Mouse (Mus musculus): ENCODE results near the gene Elob. TPM values are rescaled to one million over a fixed set of nuclear protein-coding genes. Genes with fewer than 3 reads are reported as not detected.
A peak's percentile ranks its signal among the peaks of the same experiment; 100 is the strongest.

The Elob gene
- polyA plus RNA-seq, 1 experiment from 2014 or later = 1,257 TPM

DNA sequence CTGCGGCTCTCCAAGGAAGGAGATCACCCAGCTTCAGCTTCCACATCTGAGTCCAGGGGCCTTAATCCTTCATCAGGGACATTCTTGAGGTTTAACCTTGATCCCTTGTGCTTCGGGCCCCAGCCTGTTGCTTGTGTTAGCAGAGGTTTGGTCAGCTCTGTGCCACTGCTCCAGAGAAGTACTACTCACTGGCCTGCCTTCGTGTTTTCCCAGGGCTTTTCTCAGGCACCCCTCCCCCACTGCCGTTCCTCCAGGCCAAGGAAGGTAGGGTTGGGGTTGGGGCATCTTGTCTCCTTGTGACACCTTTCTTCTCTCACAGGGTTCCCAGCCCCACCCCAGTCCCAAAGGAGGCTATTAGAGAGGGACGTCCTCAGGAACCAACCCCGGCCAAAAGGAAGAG, 6.8 kb downstream of the Elob start:
- Histone ChIP-seq H3K27me3 (no peaks in the 10 kb centered on the region), H3K4me3 (no peak overlapping the region), H3K9me3 (peaks cover 13% of the 10 kb centered on the region), H3K4me2 (no peak overlapping the region), H3K4me1 (replicated peaks) (peaks cover 7% of the 10 kb centered on the region), H3K27ac (replicated peaks) (no peak overlapping the region), H3K36me3 (peaks cover 94% of the 10 kb centered on the region), H3K9ac (no peak overlapping the region)
- ATAC-seq (ENCODE audit: low FRiP score, low read depth) = no peak
- 89% methylated on average over 6 of the region's 6 CpGs for WGBS

DNA sequence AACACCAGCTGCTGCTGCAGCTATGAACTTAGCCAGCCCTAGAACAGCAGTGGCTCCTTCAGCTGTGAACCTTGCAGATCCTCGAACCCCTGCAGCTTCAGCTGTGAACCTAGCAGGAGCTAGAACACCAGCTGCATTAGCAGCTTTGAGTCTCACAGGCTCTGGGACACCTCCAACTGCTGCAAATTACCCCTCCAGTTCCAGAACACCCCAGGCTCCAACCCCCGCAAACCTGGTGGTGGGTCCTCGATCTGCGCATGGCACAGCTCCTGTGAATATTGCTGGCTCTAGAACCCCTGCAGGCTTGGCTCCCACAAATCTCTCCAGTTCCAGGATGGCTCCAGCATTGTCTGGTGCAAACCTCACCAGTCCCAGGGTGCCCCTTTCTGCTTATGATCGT, 8.2 kb downstream of the Elob start:
- Histone ChIP-seq H3K4me1 (replicated peaks) (no peaks in the 10 kb centered on the region), H3K4me3 (no peak overlapping the region), H3K9me3 (peaks cover 13% of the 10 kb centered on the region), H3K4me2 (no peak overlapping the region), H3K27ac (replicated peaks) (no peak overlapping the region), H3K36me3 (peaks cover 95% of the 10 kb centered on the region), H3K9ac (no peak overlapping the region), H3K27me3 (no peaks in the 10 kb centered on the region)
- ATAC-seq (ENCODE audit: low FRiP score, low read depth) = no peak
- WGBS = 96% methylated on average over 5 of the region's 5 CpGs

DNA sequence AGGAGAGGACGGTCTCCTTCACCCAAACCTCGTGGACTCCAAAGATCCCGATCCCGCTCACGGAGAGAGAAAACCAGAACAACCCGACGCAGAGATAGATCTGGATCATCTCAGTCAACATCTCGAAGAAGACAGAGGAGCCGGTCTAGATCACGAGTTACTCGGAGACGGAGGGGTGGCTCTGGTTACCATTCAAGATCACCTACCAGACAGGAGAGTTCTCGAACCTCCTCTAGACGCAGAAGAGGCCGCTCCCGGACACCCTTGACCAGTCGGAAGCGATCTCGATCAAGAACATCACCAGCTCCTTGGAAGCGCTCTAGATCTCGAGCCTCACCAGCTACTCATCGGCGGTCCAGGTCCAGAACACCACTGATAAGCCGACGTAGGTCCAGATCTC, 9.7 kb downstream of the Elob start:
- H3K4me1 ChIP-seq (replicated peaks) = no peaks in the 10 kb centered on the region
- H3K27me3 ChIP-seq = no peaks in the 10 kb centered on the region
- peaks cover 95% of the 10 kb centered on the region for H3K36me3 ChIP-seq
- no peak overlapping the region for H3K9ac ChIP-seq
- 98% methylated on average over 25 of the region's 25 CpGs for WGBS
- no peak overlapping the region for H3K4me2 ChIP-seq
- H3K4me3 ChIP-seq = no peak overlapping the region
- no peak for ATAC-seq (ENCODE audit: low FRiP score, low read depth)
- H3K27ac ChIP-seq (replicated peaks) = no peak overlapping the region
- H3K9me3 ChIP-seq = peaks cover 13% of the 10 kb centered on the region

DNA sequence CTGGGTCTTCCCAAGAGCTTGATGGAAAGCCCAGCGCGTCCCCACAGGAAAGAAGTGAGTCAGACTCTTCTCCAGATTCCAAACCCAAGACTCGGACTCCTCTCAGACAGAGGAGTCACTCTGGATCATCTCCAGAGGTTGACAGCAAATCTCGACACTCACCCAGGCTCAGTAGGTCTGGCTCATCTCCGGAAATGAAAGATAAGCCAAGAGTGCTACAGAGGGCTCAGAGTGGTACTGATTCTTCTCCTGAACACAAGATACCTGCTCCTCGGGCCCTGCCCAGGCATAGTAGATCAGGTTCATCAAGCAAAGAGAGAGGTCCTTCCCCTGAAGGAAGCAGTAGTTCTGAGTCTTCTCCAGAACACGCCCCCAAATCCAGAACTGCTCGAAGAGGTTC, 10.4 kb downstream of the Elob start:
- over 99% methylated on average over 8 of the region's 8 CpGs for WGBS
- H3K36me3 ChIP-seq = peaks cover 95% of the 10 kb centered on the region
- no peak for ATAC-seq (ENCODE audit: low FRiP score, low read depth)

DNA sequence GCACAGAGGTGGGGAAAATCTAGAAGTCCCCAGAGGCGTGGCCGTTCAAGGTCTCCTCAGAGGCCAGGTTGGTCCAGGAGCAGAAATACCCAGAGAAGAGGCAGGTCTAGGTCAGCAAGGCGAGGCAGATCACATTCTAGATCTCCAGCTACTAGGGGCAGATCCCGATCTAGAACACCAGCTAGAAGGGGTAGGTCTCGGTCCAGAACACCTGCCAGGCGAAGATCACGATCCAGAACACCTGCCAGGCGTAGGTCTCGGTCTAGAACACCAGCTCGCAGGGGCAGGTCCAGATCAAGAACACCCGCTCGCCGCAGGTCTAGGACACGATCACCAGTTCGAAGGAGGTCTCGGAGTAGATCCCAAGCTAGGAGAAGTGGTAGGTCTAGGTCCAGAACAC, 13.3 kb downstream of the Elob start:
- H3K4me2 ChIP-seq = no peak overlapping the region
- no peaks in the 10 kb centered on the region for H3K4me1 ChIP-seq (replicated peaks)
- no peak overlapping the region for H3K27ac ChIP-seq (replicated peaks)
- H3K4me3 ChIP-seq = no peak overlapping the region
- WGBS = 97% methylated on average over 16 of the region's 16 CpGs
- H3K9me3 ChIP-seq = peaks cover 13% of the 10 kb centered on the region
- no peak for ATAC-seq (ENCODE audit: low FRiP score, low read depth)
- no peak overlapping the region for H3K9ac ChIP-seq
- H3K27me3 ChIP-seq = no peaks in the 10 kb centered on the region
- H3K36me3 ChIP-seq = peaks cover 95% of the 10 kb centered on the region

More for the DNA sequence above, 10.4 kb downstream of the Elob start:
- no peaks in the 10 kb centered on the region for H3K27me3 ChIP-seq
- H3K4me2 ChIP-seq = no peak overlapping the region
- H3K27ac ChIP-seq (replicated peaks) = no peak overlapping the region
- no peak overlapping the region for H3K9ac ChIP-seq
- H3K4me1 ChIP-seq (replicated peaks) = no peaks in the 10 kb centered on the region
- peaks cover 13% of the 10 kb centered on the region for H3K9me3 ChIP-seq
- no peak overlapping the region for H3K4me3 ChIP-seq

DNA sequence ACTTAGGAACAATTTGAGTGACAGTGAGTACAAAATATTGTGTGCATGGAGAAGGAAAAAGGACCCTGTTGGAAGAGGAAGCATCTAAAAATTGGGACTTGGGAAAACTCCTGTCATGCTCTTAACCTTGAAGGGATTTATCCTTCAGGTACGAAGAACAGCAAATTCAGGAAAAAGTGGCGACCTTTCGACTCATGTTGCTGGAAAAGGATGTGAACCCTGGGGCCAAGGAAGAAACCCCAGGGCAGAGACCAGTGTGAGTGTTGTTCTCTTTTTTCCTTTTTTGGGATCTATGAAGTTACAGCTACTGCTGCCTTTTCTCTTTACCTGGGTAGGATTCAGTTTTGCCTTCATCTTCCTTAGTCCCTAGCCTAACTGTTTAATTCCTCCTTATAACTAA, 21.0 kb downstream of the Elob start:
- H3K4me1 ChIP-seq (replicated peaks) = peaks cover 37% of the 10 kb centered on the region

DNA sequence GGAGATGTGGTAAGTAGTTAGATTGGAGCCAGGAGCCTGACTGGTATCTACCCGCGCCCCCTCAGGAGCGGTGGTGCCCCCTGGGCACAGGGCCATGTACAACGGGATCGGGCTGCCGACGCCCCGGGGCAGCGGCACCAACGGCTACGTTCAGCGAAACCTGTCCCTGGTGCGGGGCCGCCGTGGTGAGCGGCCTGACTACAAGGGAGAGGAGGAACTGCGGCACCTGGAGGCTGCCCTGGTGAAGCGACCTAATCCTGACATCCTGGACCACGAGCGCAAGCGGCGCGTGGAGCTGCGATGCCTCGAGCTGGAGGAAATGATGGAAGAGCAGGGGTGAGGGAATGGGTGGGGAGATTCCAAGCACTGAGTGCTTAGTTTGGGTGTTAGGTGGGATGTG, 22.1 kb downstream of the Elob start:
- ATAC-seq (ENCODE audit: low FRiP score, low read depth) = no peak
- Histone ChIP-seq H3K9ac (0 out of 2 replicates have a peak overlapping the region, but pooled peaks have one; percentile 11), H3K9me3 (no peaks in the 10 kb centered on the region), H3K27me3 (no peaks in the 10 kb centered on the region), H3K4me1 (replicated peaks) (peaks cover 41% of the 10 kb centered on the region), H3K4me3 (no peak overlapping the region), H3K4me2 (peak overlapping the region; percentile 28), H3K36me3 (peaks cover 40% of the 10 kb centered on the region), H3K27ac (replicated peaks) (no peak overlapping the region)
- WGBS = 82% methylated on average over 25 of the region's 25 CpGs

More for the DNA sequence above, 21.0 kb downstream of the Elob start:
- Histone ChIP-seq H3K4me3 (no peak overlapping the region), H3K36me3 (peaks cover 50% of the 10 kb centered on the region), H3K27ac (replicated peaks) (no peak overlapping the region), H3K9me3 (no peaks in the 10 kb centered on the region), H3K9ac (no peak overlapping the region), H3K4me2 (no peak overlapping the region), H3K27me3 (no peaks in the 10 kb centered on the region)
- 87% methylated on average over 3 of the region's 3 CpGs for WGBS
- ATAC-seq (ENCODE audit: low FRiP score, low read depth) = no peak

DNA sequence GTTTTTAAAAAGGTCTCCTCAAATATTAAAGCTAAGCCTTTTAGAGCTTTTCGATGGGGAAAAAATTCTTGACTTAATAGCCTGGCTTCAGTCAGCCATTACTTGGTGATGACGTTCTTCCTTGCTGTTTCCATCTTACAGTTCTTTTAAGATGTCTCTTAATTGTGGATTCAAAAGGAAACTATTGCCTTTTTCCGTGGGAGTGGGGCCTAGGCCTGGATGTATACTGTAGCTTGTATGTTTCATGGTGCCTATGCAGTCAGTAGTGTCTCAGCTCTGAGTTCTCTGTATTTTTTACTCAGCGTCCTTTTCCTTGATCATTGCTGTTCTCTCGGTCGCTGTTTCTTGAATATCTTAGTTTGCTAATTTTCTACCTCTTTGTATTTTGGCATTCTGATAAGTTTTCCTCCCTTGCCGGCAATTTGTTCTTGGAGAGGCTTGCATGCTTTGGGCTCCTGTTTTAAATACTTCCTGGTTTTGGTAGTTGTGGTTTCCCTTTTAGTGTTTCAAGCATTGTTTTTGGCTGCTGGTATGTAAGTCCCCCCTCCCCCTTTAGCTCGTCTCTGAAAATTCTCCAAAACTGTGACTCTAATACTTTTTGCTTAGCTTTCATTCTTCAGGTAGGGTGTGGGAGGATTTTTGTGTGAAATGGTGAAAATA, 24.4 kb downstream of the Elob start:
- ATAC-seq (ENCODE audit: low FRiP score, low read depth) = no peak
- WGBS = 6% methylated on average over 8 of the region's 8 CpGs
- peaks cover 17% of the 10 kb centered on the region for H3K36me3 ChIP-seq
- H3K9me3 ChIP-seq = no peaks in the 10 kb centered on the region
- 0 out of 2 replicates have a peak overlapping the region, but pooled peaks have one; percentile 99 for H3K27ac ChIP-seq (replicated peaks)
- H3K4me1 ChIP-seq (replicated peaks) = peaks cover 41% of the 10 kb centered on the region
- H3K4me3 ChIP-seq = peak overlapping the region; percentile 84
- H3K27me3 ChIP-seq = no peaks in the 10 kb centered on the region
- peak overlapping the region; percentile 85 for H3K4me2 ChIP-seq
- H3K9ac ChIP-seq = peak overlapping the region; percentile 88

DNA sequence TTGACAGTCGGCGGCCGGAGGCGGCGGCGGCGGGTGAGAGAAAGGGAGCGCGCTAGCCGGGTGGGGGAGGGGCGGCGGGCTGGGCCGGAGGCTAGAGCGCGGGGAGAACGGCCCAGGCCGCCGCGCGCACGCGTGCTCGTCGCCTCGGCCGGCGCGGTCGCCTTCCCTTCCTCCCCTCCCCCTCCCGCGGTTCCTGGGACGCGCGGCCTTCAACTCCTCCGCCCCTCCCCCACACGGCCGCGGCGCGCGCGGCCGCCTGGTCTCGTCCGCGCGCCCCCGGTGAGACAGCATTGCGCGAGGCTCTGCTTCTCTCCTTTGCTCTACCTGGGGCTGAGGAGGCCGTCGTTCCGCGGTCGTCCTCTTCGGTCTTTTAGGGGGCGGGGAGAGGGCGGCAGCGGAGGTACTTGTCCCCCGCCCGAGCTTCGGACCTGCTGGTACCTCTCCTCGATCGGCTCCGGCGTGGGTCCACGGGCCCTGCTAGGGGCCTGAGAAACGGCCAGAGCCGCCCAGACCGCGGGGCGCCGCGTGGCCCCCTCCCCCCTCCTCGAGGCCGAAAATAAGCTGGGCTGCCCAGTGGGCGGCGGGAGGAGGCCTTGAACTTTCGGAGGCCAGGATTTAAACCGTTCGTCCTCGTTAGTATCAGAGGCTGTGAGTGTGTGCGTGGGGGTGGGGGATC, 25.4 kb downstream of the Elob start:
- Histone ChIP-seq H3K9ac (peak overlapping the region; percentile 88), H3K4me3 (peak overlapping the region; percentile 84), H3K27me3 (no peaks in the 10 kb centered on the region), H3K4me2 (peak overlapping the region; percentile 85), H3K4me1 (replicated peaks) (peaks cover 41% of the 10 kb centered on the region), H3K9me3 (no peaks in the 10 kb centered on the region), H3K36me3 (peaks cover 7% of the 10 kb centered on the region), H3K27ac (replicated peaks) (peak overlapping the region; percentile 99)
- WGBS = under 1% methylated on average over 65 of the region's 83 CpGs
- ATAC-seq (ENCODE audit: low FRiP score, low read depth) = peak; percentile 59

DNA sequence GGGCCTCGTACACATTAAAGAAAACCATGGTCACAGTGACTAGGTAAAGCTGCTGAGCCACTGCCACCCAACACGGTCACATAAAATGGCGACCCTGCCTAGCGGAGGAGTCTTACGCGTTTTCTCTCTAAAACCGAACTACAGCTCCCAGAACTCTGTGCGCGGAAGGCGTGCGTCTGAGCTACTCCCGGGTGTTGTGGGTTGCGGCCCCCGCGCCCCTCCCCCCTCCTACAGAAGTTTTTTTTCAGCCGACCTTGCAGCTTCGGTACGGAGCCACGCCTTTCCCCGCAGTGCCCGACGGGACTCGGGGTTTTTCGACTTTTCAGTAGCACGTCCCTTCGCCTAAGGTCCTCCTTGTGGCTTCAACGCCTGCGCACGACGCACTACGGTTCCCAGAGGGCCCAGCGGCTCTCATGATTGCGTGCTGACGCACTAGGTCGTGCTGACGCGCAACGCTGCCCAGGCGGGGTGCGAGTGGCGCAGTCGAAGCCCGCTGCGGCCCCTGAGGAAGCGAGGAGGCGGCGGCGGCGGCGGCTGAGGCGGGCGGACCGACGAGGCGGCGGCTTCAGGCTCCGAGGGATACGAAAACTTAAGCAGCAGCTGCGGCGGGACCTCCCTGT, 26.1 kb downstream of the Elob start:
- no peaks in the 10 kb centered on the region for H3K27me3 ChIP-seq

DNA sequence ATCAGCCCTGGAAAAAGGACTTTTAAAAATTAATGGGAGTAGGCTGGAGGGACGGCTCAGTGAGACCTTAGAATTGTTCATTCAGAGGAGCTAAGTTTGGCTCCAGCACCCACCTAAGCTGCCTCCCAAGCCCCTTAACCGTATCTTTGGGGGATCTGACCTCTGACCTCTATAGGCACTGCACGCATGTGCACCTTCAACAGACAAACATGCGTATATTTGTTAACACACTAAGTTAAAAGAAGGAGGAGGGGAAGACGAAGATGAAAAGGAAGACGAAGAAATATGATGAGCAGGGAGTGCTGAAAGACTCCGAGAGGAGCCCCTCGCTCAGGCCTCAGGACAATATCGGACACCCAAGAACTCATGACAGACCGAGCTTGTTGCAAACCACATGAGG, 27.3 kb downstream of the Elob start:
- Histone ChIP-seq H3K36me3 (0 out of 2 replicates have a peak, but pooled peaks cover 3% of the 10 kb centered on the region), H3K27me3 (no peaks in the 10 kb centered on the region), H3K9ac (no peak overlapping the region), H3K4me1 (replicated peaks) (peaks cover 30% of the 10 kb centered on the region), H3K27ac (replicated peaks) (no peak overlapping the region), H3K4me2 (no peak overlapping the region), H3K9me3 (no peaks in the 10 kb centered on the region), H3K4me3 (no peak overlapping the region)
- ATAC-seq (ENCODE audit: low FRiP score, low read depth) = no peak
- WGBS = 91% methylated on average over 10 of the region's 10 CpGs

More for the DNA sequence above, 26.1 kb downstream of the Elob start:
- H3K27ac ChIP-seq (replicated peaks) = peak overlapping the region; percentile 99
- H3K36me3 ChIP-seq = peaks cover under 1% of the 10 kb centered on the region; the same call in 1 of the 2 replicates
- peak overlapping the region; percentile 88 for H3K9ac ChIP-seq
- H3K4me1 ChIP-seq (replicated peaks) = peaks cover 41% of the 10 kb centered on the region
- peak overlapping the region; percentile 84 for H3K4me3 ChIP-seq
- peak; percentile 98 for ATAC-seq (ENCODE audit: low FRiP score, low read depth)
- H3K9me3 ChIP-seq = no peaks in the 10 kb centered on the region
- peak overlapping the region; percentile 68 for H3K4me2 ChIP-seq
- WGBS = under 1% methylated on average over 60 of the region's 60 CpGs

DNA sequence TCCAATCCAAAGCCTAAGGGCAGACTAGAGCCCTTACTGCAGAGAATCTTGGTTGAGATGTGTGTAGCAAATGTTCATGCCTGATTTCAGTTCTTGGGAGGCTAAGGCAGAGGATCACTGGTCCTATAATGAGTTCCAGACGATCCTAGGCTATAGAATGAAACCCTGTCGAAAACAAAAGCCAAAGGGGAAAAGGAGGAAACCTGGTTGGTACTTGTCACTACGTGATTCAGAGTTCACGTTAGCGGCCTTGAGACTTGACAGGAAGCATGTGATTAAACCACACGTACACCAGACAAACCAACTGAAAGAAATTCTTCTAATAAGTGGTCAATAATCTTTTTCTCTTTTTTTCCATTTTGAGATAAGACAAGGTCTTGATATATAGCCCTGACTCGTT, 31.6 kb downstream of the Elob start:
- no peak overlapping the region for H3K4me3 ChIP-seq
- no peak overlapping the region for H3K9ac ChIP-seq
- H3K27me3 ChIP-seq = no peaks in the 10 kb centered on the region
- H3K27ac ChIP-seq (replicated peaks) = no peak overlapping the region
- no peak for ATAC-seq (ENCODE audit: low FRiP score, low read depth)
- no peaks in the 10 kb centered on the region for H3K9me3 ChIP-seq
- no peak overlapping the region for H3K4me2 ChIP-seq
- 0 out of 2 replicates have a peak, but pooled peaks cover 3% of the 10 kb centered on the region for H3K36me3 ChIP-seq
- peaks cover 7% of the 10 kb centered on the region for H3K4me1 ChIP-seq (replicated peaks)
- WGBS = 82% methylated on average over 7 of the region's 7 CpGs
